Mouse (Mus musculus) liver, adult 2 months (tissue): Measurements from ENCODE around the gene H13. TPM values are rescaled to one million over a fixed set of nuclear protein-coding genes. Genes with fewer than 3 reads are reported as not detected.

Experiments
- DNase-seq: peaks from one replicate; pipeline ENCODE4 v3.0.0-alpha.2; 2011; ENCODE audit warnings: low read depth, low spot score; ENCODE audit errors: extremely low read depth
- H3K27ac ChIP-seq: fragments of 200-500 bp; replicated peaks from 2 replicates; pipeline ENCODE4 v1.5.1; 2012; ENCODE audit warnings: low read depth, mild to moderate bottlenecking, control low read depth, inconsistent platforms, low read length; ENCODE audit not compliant: insufficient read depth
- H3K27me3 ChIP-seq: fragments of 200-500 bp; 2 replicates; pipeline ENCODE4 v1.6.1; 2012; ENCODE audit warnings: mild to moderate bottlenecking, moderate library complexity, low read length, inconsistent platforms; ENCODE audit not compliant: control insufficient read depth, insufficient read depth
- H3K36me3 ChIP-seq: fragments of 200-500 bp; 2 replicates; pipeline ENCODE4 v1.6.1; 2012; ENCODE audit warnings: low read length, inconsistent platforms; ENCODE audit not compliant: control insufficient read depth, insufficient read depth
- H3K4me1 ChIP-seq: fragments of 200-500 bp; 2 replicates; pipeline ENCODE4 v1.6.1; 2011; ENCODE audit warnings: low read length; ENCODE audit not compliant: control insufficient read depth, insufficient read depth
- H3K4me3 ChIP-seq: fragments of 200-500 bp; 2 replicates; pipeline ENCODE4 v1.5.1; 2011; ENCODE audit warnings: low read depth, mild to moderate bottlenecking, control low read depth, low read length, moderate library complexity; ENCODE audit not compliant: insufficient read depth
- H3K79me2 ChIP-seq: fragments of 200-500 bp; 2 replicates; pipeline ENCODE4 v1.6.1; 2012; ENCODE audit warnings: inconsistent platforms, mild to moderate bottlenecking, low read length, moderate library complexity; ENCODE audit not compliant: control insufficient read depth, insufficient read depth
- H3K9ac ChIP-seq: fragments of 200-500 bp; 2 replicates; pipeline ENCODE4 v1.6.1; 2012; ENCODE audit warnings: low read depth, mild to moderate bottlenecking, control low read depth, inconsistent platforms, low read length
- CTCF ChIP-seq: fragments of 200-500 bp; IDR thresholded peaks from 2 replicates; pipeline ENCODE4 v1.5.1; 2011; ENCODE audit warnings: low read depth, low read length, control low read depth
- POLR2A ChIP-seq: fragments of 200-500 bp; IDR thresholded peaks from 2 replicates; pipeline ENCODE4 v1.6.1; 2011; ENCODE audit warnings: low read length, control low read depth; ENCODE audit not compliant: insufficient read depth; ENCODE audit errors: extremely low read depth
- WGBS: fragments of 180-500 bp; shearing (Covaris S2); methylation state at CpG from one replicate; pipeline ENCODE4 v1.1.7; 2018; 5-methylcytosine and 5-hydroxymethylcytosine counted together
- polyA plus RNA-seq: library from polyadenylated mRNA; depleted of rRNA; stranded (reverse); fragments of >200 nt; gene quantifications from 2 replicates; pipeline ENCODE4 v1.2.3, GENCODE M21; 2012
- total RNA-seq: library from RNA; depleted of rRNA; stranded (reverse); fragments of >200 nt; gene quantifications from 2 replicates; pipeline ENCODE4 v1.2.3, GENCODE M21; 2014

The H13 gene
- total and polyA plus RNA-seq, 2 experiments, result 65.5 to 148 TPM

GRCm38 (mm10) chr2:152693233-152693632 lies 24.0 kb downstream of the H13 start:
- Histone ChIP-seq H3K4me3 (no peak overlapping the region), H3K9ac (peak overlapping the region; percentile 4; the same call in 1 of the 2 replicates), H3K79me2 (no peaks in the 10 kb centered on the region), H3K27me3 (no peaks in the 10 kb centered on the region), H3K36me3 (peaks cover 18% of the 10 kb centered on the region; the same call in 1 of the 2 replicates), H3K27ac (no peak overlapping the region), H3K4me1 (peaks cover 9% of the 10 kb centered on the region)
- peak; percentile 88 for TF ChIP-seq CTCF
- TF ChIP-seq POLR2A, result no peak
- peak; percentile 24 for DNase-seq
- 18% methylated on average over 9 of the region's 9 CpGs for WGBS

- H3K36me3 ChIP-seq, result peaks cover 19% of the 10 kb centered on the region; the same call in 1 of the 2 replicates
- no peak for DNase-seq
- H3K4me1 ChIP-seq, result peaks cover 9% of the 10 kb centered on the region
- no peak overlapping the region for H3K4me3 ChIP-seq
- H3K9ac ChIP-seq, result peak overlapping the region; percentile 4; the same call in 1 of the 2 replicates
- TF ChIP-seq POLR2A (no peak), CTCF (0 out of 2 replicates have a peak, but pooled peaks have one; percentile 8)
- WGBS, result 88% methylated on average over 13 of the region's 13 CpGs
- H3K27me3 ChIP-seq, result no peaks in the 10 kb centered on the region
- no peaks in the 10 kb centered on the region for H3K79me2 ChIP-seq
- H3K27ac ChIP-seq, result peak overlapping the region; percentile 60
Measured at GRCm38 (mm10) chr2:152693735-152694134, 24.5 kb downstream of the H13 start.

GRCm38 (mm10) chr2:152694708-152695107 lies 25.4 kb downstream of the H13 start:
- Histone ChIP-seq H3K4me1 (peaks cover 9% of the 10 kb centered on the region), H3K27ac (peak overlapping the region; percentile 60; the same call in 1 of the 2 replicates), H3K27me3 (no peaks in the 10 kb centered on the region), H3K79me2 (no peaks in the 10 kb centered on the region), H3K36me3 (peaks cover 16% of the 10 kb centered on the region; the same call in 1 of the 2 replicates), H3K9ac (no peak overlapping the region), H3K4me3 (no peak overlapping the region)
- 30% methylated on average over 7 of the region's 7 CpGs for WGBS
- peak; percentile 84 for DNase-seq
- TF ChIP-seq POLR2A, result no peak
- TF ChIP-seq CTCF, result no peak

GRCm38 (mm10) chr2:152696016-152696415 lies 26.8 kb downstream of the H13 start:
- no peak for DNase-seq
- H3K4me1 ChIP-seq, result peaks cover 9% of the 10 kb centered on the region
- 84% methylated on average over 10 of the region's 10 CpGs for WGBS
- H3K9ac ChIP-seq, result no peak overlapping the region
- peaks cover 21% of the 10 kb centered on the region; the same call in 1 of the 2 replicates for H3K36me3 ChIP-seq
- no peaks in the 10 kb centered on the region for H3K79me2 ChIP-seq
- TF ChIP-seq CTCF, result no peak
- no peak for TF ChIP-seq POLR2A
- no peak overlapping the region for H3K27ac ChIP-seq
- H3K27me3 ChIP-seq, result no peaks in the 10 kb centered on the region
- no peak overlapping the region for H3K4me3 ChIP-seq

- Histone ChIP-seq H3K36me3 (peaks cover 21% of the 10 kb centered on the region; the same call in 1 of the 2 replicates), H3K9ac (peak overlapping the region; percentile 1; the same call in 1 of the 2 replicates), H3K79me2 (no peaks in the 10 kb centered on the region), H3K27ac (no peak overlapping the region), H3K27me3 (no peaks in the 10 kb centered on the region), H3K4me3 (no peak overlapping the region), H3K4me1 (peaks cover 9% of the 10 kb centered on the region)
- DNase-seq, result peak; percentile 50
- 49% methylated on average over 20 of the region's 20 CpGs for WGBS
- TF ChIP-seq POLR2A (no peak), CTCF (peak; percentile 92)
Measured at GRCm38 (mm10) chr2:152696476-152697164, 27.4 kb downstream of the H13 start.

GRCm38 (mm10) chr2:152700138-152700537 lies 30.9 kb downstream of the H13 start:
- Histone ChIP-seq H3K9ac (no peak overlapping the region), H3K27ac (no peak overlapping the region), H3K27me3 (no peaks in the 10 kb centered on the region), H3K4me3 (no peak overlapping the region), H3K36me3 (peaks cover 27% of the 10 kb centered on the region), H3K4me1 (no peaks in the 10 kb centered on the region), H3K79me2 (no peaks in the 10 kb centered on the region)
- TF ChIP-seq POLR2A (no peak), CTCF (no peak)
- DNase-seq, result no peak
- 96% methylated on average over 10 of the region's 10 CpGs for WGBS
